ENCODE assay signal across 18 mouse cellular contexts in the genomic region with DNA sequence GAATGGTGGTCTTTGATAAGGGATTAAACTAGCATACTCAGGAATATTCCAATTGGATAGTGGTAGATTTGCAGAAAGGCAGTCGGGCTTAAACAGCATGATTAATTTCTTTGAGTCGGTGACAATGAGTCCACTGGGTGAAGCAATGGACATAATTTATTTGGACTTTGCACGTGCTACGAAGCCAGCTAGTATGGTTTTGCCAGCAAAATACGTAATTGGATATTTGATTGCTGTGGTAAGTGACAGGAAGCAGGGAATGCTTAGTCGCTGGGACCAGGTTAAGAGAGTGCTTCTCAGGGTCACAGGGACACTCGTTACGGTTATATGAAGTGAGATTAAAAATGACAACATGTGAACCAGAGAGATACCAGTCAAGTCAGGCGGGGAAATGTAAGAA.
DNase-seq lines count a peak whose midpoint lies in the region; ATAC-seq lines count a peak whose summit lies in the region.
"Had no signal": no experiment of that assay in that cellular context is flagged by ENCODE, and none has a peak within 500 bp of the region (broad histone marks: within the 10 kb centered on the region; RNA-seq: fewer than 3 reads in every experiment).

No protein-coding gene starts in this region.

- H3K9me3 ChIP-seq in forebrain, embryonic 11.5 days (ENCODE audit: control insufficient read depth, low read length) = no peaks in the 10 kb centered on the region
- H3K9me3 ChIP-seq in forebrain, embryonic 16.5 days (ENCODE audit: control insufficient read depth, low read length) = no peaks in the 10 kb centered on the region
- H3K9me3 ChIP-seq in hindbrain, embryonic 13.5 days = no peaks in the 10 kb centered on the region
- H3K9me3 ChIP-seq in midbrain, embryonic 15.5 days = no peaks in the 10 kb centered on the region
- H3K9me3 ChIP-seq: embryonic facial prominence, embryonic 15.5 days; G1E; heart, embryonic 10.5 days had no signal

- H3K27ac ChIP-seq in forebrain, embryonic 11.5 days (ENCODE audit: low read depth, low read length) = peak overlapping the region; percentile 90
- no peak overlapping the region for H3K27ac ChIP-seq in forebrain, embryonic 16.5 days (ENCODE audit: low read length)
- H3K27ac ChIP-seq in hindbrain, embryonic 13.5 days = peak overlapping the region; percentile 73
- peak overlapping the region; percentile 77 for H3K27ac ChIP-seq in midbrain, embryonic 15.5 days
- H3K27ac ChIP-seq: embryonic facial prominence, embryonic 15.5 days; kidney, postnatal 0 days; layer of hippocampus, adult 2 months had no signal

- DNase-seq in forebrain, embryonic 11.5 days (ENCODE audit: low spot score) = no peak
- DNase-seq in Muller cell, postnatal 12 days (ENCODE audit: inconsistent ontology term) = peak; percentile 14
- no peak for DNase-seq in spleen, postnatal 4 days (ENCODE audit: low spot score in 2 of 2)
- no peak for DNase-seq in gastrocnemius, postnatal 36 days
- DNase-seq: adrenal gland, postnatal 36 days; cerebellum, adult 11-12 months; cerebellum, postnatal 25 days; kidney, adult 18-20 months; thymus, postnatal 14 days had no signal

- intact Hi-C loops in gastrocnemius, postnatal 36 days (cut with DNase I) = loop anchor here (5.0 kb wide), 1 partner anchor 384 kb away; no protein-coding TSS in a partner anchor

- H3K27me3 ChIP-seq in forebrain, embryonic 11.5 days (ENCODE audit: control insufficient read depth, insufficient read depth, low read length) = no peaks in the 10 kb centered on the region
- H3K27me3 ChIP-seq in forebrain, embryonic 16.5 days (replicated peaks; ENCODE audit: control insufficient read depth, insufficient read depth, low read length) = no peaks in the 10 kb centered on the region
- no peaks in the 10 kb centered on the region for H3K27me3 ChIP-seq in hindbrain, embryonic 13.5 days
- H3K27me3 ChIP-seq in midbrain, embryonic 15.5 days (replicated peaks) = no peaks in the 10 kb centered on the region; the same call in 1 of the 2 replicates
- H3K27me3 ChIP-seq: embryonic facial prominence, embryonic 15.5 days had no signal

- H3K9ac ChIP-seq in forebrain, embryonic 11.5 days (ENCODE audit: low read length) = no peak overlapping the region
- H3K9ac ChIP-seq in forebrain, embryonic 16.5 days (replicated peaks; ENCODE audit: low read depth, low read length) = no peak overlapping the region
- no peak overlapping the region for H3K9ac ChIP-seq in hindbrain, embryonic 13.5 days
- H3K9ac ChIP-seq in midbrain, embryonic 15.5 days = no peak overlapping the region
- H3K9ac ChIP-seq: embryonic facial prominence, embryonic 15.5 days had no signal

- peaks cover 25% of the 10 kb centered on the region for H3K4me1 ChIP-seq in forebrain, embryonic 11.5 days (replicated peaks; ENCODE audit: control insufficient read depth, insufficient read depth, low read length)
- peaks cover 16% of the 10 kb centered on the region for H3K4me1 ChIP-seq in forebrain, embryonic 16.5 days (replicated peaks; ENCODE audit: control insufficient read depth, insufficient read depth, low read length)
- peaks cover 40% of the 10 kb centered on the region for H3K4me1 ChIP-seq in hindbrain, embryonic 13.5 days (replicated peaks)
- peaks cover 31% of the 10 kb centered on the region for H3K4me1 ChIP-seq in midbrain, embryonic 15.5 days

- H3K36me3 ChIP-seq in forebrain, embryonic 11.5 days (ENCODE audit: control insufficient read depth, insufficient read depth, low read length) = no peaks in the 10 kb centered on the region; the same call in 1 of the 2 replicates
- 0 out of 2 replicates have a peak, but pooled peaks cover 3% of the 10 kb centered on the region for H3K36me3 ChIP-seq in forebrain, embryonic 16.5 days (ENCODE audit: control insufficient read depth, insufficient read depth)
- H3K36me3 ChIP-seq in hindbrain, embryonic 13.5 days = peaks cover 17% of the 10 kb centered on the region
- peaks cover 8% of the 10 kb centered on the region; the same call in 1 of the 2 replicates for H3K36me3 ChIP-seq in midbrain, embryonic 15.5 days (replicated peaks)

- no peak overlapping the region for H3K4me2 ChIP-seq in forebrain, embryonic 11.5 days (ENCODE audit: low read depth, low read length, severe bottlenecking)
- no peak overlapping the region for H3K4me2 ChIP-seq in forebrain, embryonic 16.5 days (ENCODE audit: low read length)
- no peak overlapping the region for H3K4me2 ChIP-seq in hindbrain, embryonic 13.5 days
- H3K4me2 ChIP-seq in midbrain, embryonic 15.5 days = no peak overlapping the region
- H3K4me2 ChIP-seq: embryonic facial prominence, embryonic 15.5 days had no signal

- 73% methylated on average over 9 of the region's 9 CpGs for WGBS in forebrain, embryonic 11.5 days
- 51% methylated on average over 9 of the region's 9 CpGs for WGBS in forebrain, embryonic 16.5 days
- WGBS in hindbrain, embryonic 13.5 days = 44% methylated on average over 9 of the region's 9 CpGs
- 42% methylated on average over 9 of the region's 9 CpGs for WGBS in midbrain, embryonic 15.5 days

- no peak overlapping the region for H3K4me3 ChIP-seq in forebrain, embryonic 11.5 days (ENCODE audit: low read depth, low read length)
- H3K4me3 ChIP-seq in forebrain, embryonic 16.5 days (replicated peaks; ENCODE audit: low read length) = no peak overlapping the region
- no peak overlapping the region for H3K4me3 ChIP-seq in hindbrain, embryonic 13.5 days
- H3K4me3 ChIP-seq in midbrain, embryonic 15.5 days = no peak overlapping the region
- H3K4me3 ChIP-seq: embryonic facial prominence, embryonic 15.5 days; layer of hippocampus, adult 2 months had no signal

- ATAC-seq in forebrain, embryonic 11.5 days (replicated peaks; ENCODE audit: low FRiP score) = no peak
- no peak for ATAC-seq in forebrain, embryonic 16.5 days
- ATAC-seq in hindbrain, embryonic 13.5 days (ENCODE audit: low FRiP score) = no peak
- no peak for ATAC-seq in midbrain, embryonic 15.5 days (replicated peaks)
- ATAC-seq: lung, postnatal 0 days had no signal
